Mouse (Mus musculus): Measurements from ENCODE around the gene Ascc3.

Ascc3 gene

GRCm38 (mm10) chr10:50894170-50894991 lies 301.9 kb downstream of the Ascc3 start, which contains the start of gene Sim1:
TSS of gene Sim1 (plus strand) at chr10:50894754.
- no peak for DNase-seq (ENCODE audit: low spot score in 2 of 2)

- no peak for DNase-seq (ENCODE audit: low spot score in 2 of 2)
Observed at GRCm38 (mm10) chr10:50895091-50895790, 302.8 kb downstream of the Ascc3 start.

GRCm38 (mm10) chr10:50895881-50896766 lies 303.7 kb downstream of the Ascc3 start:
- DNase-seq (ENCODE audit: low spot score in 2 of 2) = no peak

- DNase-seq (ENCODE audit: low spot score in 2 of 2) = no peak
Observed at GRCm38 (mm10) chr10:50896767-50897390, 304.4 kb downstream of the Ascc3 start.

GRCm38 (mm10) chr10:50897530-50898471 lies 305.3 kb downstream of the Ascc3 start:
- DNase-seq (ENCODE audit: low spot score in 2 of 2) = no peak

- no peak for DNase-seq (ENCODE audit: low spot score in 2 of 2)
Observed at GRCm38 (mm10) chr10:50898621-50899020, 306.2 kb downstream of the Ascc3 start.

- DNase-seq (ENCODE audit: low spot score in 2 of 2) = no peak
Observed at GRCm38 (mm10) chr10:50899846-50900745, 307.6 kb downstream of the Ascc3 start.

Data from left cerebral cortex, adult 9 months (tissue).